Mouse (Mus musculus) C2C12 (cell line): ENCODE measurements around the gene Slc4a3. TPM values are rescaled to one million over a fixed set of nuclear protein-coding genes. Genes with fewer than 3 reads are reported as not detected.

Experiments
- H3K27me3 ChIP-seq: one replicate; pipeline ENCODE4 v1.6.1; 2011; ENCODE audit not compliant: control insufficient read depth, insufficient read depth, insufficient read length
- H3K36me3 ChIP-seq: one replicate; pipeline ENCODE4 v1.6.1; 2011; ENCODE audit not compliant: control insufficient read depth, insufficient read depth
- H3K4me3 ChIP-seq: one replicate; pipeline ENCODE4 v1.5.1; 2011; ENCODE audit warnings: mild to moderate bottlenecking, control low read depth; ENCODE audit not compliant: poor library complexity, insufficient read depth, severe bottlenecking
- H3K79me2 ChIP-seq: one replicate; pipeline ENCODE4 v1.6.1; 2011; ENCODE audit not compliant: control insufficient read depth, insufficient read depth
- H3K79me3 ChIP-seq: one replicate; pipeline ENCODE4 v1.6.1; 2011; ENCODE audit warnings: low read depth, control low read depth
- H3ac ChIP-seq: one replicate; pipeline ENCODE3; 2011; ENCODE audit warnings: low read depth; ENCODE audit not compliant: control insufficient read depth, insufficient read length
- CEBPB ChIP-seq: IDR thresholded peaks from one replicate; pipeline ENCODE4 v1.6.1; 2011; ENCODE audit warnings: low read depth, mild to moderate bottlenecking, control low read depth, moderate library complexity
- CTCF ChIP-seq: IDR thresholded peaks from one replicate; pipeline ENCODE4 v1.5.1; 2011; ENCODE audit not compliant: control insufficient read depth, insufficient read depth, insufficient read length
- FOSL1 ChIP-seq: IDR thresholded peaks from one replicate; pipeline ENCODE4 v1.8.0; 2011; ENCODE audit warnings: mild to moderate bottlenecking, low read length; ENCODE audit not compliant: poor library complexity, insufficient read depth, severe bottlenecking
- MAX ChIP-seq: IDR thresholded peaks from one replicate; pipeline ENCODE4 v1.6.1; 2011; ENCODE audit warnings: mild to moderate bottlenecking, control low read depth
- MYOD1 ChIP-seq: IDR thresholded peaks from one replicate; pipeline ENCODE4 v1.6.1; 2011; ENCODE audit warnings: low read depth; ENCODE audit not compliant: control insufficient read depth, insufficient read length
- MYOG ChIP-seq: IDR thresholded peaks from one replicate; pipeline ENCODE4 v1.6.1; 2011; ENCODE audit not compliant: control insufficient read depth, insufficient read length; ENCODE audit errors: extremely low read depth
- USF1 ChIP-seq: IDR thresholded peaks from one replicate; pipeline ENCODE4 v1.6.1; 2011; ENCODE audit warnings: low read depth, mild to moderate bottlenecking, control low read depth, moderate library complexity
- polyA plus RNA-seq: library from polyadenylated mRNA; unstranded; fragments of >200 nt; fragmentation: generic; extraction: Trizol; gene quantifications from one replicate; pipeline ENCODE4 v1.2.1, GENCODE M21; 2012; ENCODE audit warnings: missing spikeins

Slc4a3 gene
- polyA plus RNA-seq, 1 experiment: 3.1 TPM

DNA sequence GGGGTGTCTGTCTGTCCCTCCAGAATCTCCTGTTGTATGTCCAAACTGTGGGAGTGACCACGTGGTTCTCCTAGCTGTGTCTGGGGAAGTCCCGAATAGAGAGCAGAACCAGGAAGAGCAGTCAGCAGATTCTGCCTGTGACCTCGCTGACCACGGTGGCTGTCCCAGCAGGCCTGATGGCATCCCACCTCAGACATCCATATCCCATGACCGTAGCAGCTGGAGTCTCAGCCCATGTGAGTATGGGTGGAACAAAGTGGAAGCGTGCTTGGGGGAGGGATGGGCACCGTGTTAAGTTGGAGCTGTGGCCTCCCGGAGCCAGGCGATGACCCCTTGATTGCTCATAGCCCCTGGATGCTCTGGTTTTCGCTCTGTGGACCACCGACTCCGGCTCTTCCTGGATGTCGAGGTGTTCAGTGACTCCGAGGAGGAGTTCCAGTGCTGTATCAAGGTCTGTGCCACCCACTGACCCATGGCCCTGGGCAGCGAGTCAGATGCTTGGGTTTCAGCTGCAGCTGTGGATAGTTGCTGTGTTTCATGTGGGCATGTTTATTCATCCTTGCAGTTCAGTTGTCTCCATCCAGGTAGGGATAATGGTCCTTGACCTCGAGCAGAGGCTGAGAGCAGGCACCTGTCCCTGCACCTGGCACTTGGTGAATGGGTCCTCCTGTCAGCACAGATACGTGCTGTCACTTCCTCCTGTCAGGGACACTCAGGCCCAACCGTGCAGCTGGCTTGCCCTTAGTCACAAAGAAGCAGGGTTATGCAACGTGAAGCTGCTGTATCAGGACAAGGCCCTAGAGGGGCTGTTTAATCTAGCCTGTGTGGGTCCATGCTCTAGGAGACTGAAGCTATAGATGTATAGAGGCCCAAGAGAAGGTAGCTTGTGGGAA lies 13.5 kb upstream of the Slc4a3 start:
- no peak overlapping the region for H3ac ChIP-seq
- H3K79me3 ChIP-seq: no peaks in the 10 kb centered on the region
- TF ChIP-seq CTCF: no peak
- TF ChIP-seq MAX: no peak
- no peak for TF ChIP-seq USF1
- no peak for TF ChIP-seq CEBPB
- TF ChIP-seq MYOG: no peak
- no peak for TF ChIP-seq MYOD1
- no peak for TF ChIP-seq FOSL1
- H3K36me3 ChIP-seq: peaks cover 4% of the 10 kb centered on the region
- no peaks in the 10 kb centered on the region for H3K27me3 ChIP-seq
- H3K4me3 ChIP-seq: no peak overlapping the region
- H3K79me2 ChIP-seq: no peaks in the 10 kb centered on the region

DNA sequence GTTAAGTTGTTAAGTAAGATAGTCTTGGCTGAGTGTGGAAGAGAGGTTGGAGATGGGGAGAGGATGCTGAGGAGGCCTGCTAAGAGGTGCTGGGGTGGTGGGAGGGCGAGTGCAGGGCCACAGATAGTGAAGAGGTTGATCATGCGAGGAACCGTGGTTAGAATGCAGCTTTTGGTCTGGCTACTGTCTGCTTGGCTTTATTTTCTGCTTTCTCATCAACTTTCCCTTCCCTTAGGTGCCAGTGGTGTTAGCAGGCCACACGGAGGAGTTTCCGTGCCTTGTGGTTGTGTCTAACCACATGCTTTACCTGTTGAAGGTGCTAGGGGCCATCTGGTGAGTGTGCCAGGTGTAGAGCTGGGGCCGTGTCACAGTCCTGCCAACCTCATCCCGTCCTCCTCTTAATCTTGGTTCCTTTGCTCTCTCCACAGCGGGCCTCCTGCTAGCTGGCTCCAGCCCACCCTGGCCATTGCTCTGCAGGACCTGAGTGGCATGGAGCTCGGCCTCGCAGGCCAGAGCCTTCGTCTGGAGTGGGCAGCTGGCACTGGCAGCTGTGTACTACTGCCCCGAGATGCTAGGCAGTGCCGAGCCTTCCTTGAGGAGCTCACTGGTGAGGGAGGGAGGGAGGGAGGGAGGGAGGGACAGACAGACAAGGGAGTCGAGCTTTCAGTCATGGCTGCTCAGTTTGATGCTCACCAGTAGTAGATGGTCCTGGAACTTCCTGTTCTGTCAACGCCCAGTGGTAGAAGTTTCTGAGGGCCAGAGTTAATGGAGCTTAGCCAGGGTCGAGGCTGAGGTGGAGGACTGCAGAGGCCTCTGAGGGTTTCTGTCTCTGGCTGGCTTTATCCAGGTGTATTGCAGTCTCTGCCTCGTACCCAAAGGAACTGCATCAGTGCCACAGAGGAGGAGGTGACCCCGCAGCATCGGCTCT lies 12.5 kb upstream of the Slc4a3 start:
- peaks cover 7% of the 10 kb centered on the region for H3K36me3 ChIP-seq
- H3K4me3 ChIP-seq: no peak overlapping the region
- H3ac ChIP-seq: no peak overlapping the region
- H3K79me2 ChIP-seq: no peaks in the 10 kb centered on the region
- no peak for TF ChIP-seq CEBPB
- no peak for TF ChIP-seq FOSL1
- no peaks in the 10 kb centered on the region for H3K27me3 ChIP-seq
- no peaks in the 10 kb centered on the region for H3K79me3 ChIP-seq

DNA sequence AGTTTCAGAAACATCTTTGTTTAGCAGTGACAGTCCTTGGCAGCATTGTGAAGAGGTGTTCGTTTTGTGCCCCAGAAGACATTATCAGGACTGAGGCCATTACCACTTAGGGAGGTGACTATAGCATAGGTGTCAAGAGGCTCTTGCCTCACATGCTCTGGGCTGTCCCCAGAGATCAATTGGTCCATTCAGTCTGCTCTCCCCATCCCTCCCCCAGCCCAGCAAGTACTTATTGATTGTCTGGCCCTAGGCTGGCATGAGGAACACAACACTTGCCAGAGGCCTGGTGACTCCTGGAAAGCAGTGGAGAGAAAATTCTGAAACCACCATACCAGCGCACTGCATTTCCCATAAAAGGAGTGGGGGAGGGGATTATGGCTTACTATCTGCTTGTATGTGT lies 8.5 kb upstream of the Slc4a3 start:
- Histone ChIP-seq H3K4me3 (no peak overlapping the region), H3K27me3 (no peaks in the 10 kb centered on the region), H3ac (no peak overlapping the region), H3K79me3 (no peaks in the 10 kb centered on the region), H3K36me3 (peaks cover 7% of the 10 kb centered on the region), H3K79me2 (no peaks in the 10 kb centered on the region)
- no peak for TF ChIP-seq MAX
- TF ChIP-seq CTCF: no peak
- TF ChIP-seq MYOG: no peak
- no peak for TF ChIP-seq FOSL1

GRCm38 (mm10) chr1:75538597-75539190 lies 7.4 kb upstream of the Slc4a3 start:
- no peaks in the 10 kb centered on the region for H3K79me2 ChIP-seq
- H3K36me3 ChIP-seq: peaks cover 7% of the 10 kb centered on the region
- TF ChIP-seq MYOD1 (no peak), CEBPB (no peak), MYOG (no peak), MAX (no peak), CTCF (no peak), FOSL1 (no peak), USF1 (no peak)
- H3ac ChIP-seq: no peak overlapping the region
- no peaks in the 10 kb centered on the region for H3K79me3 ChIP-seq
- no peak overlapping the region for H3K4me3 ChIP-seq
- H3K27me3 ChIP-seq: no peaks in the 10 kb centered on the region

DNA sequence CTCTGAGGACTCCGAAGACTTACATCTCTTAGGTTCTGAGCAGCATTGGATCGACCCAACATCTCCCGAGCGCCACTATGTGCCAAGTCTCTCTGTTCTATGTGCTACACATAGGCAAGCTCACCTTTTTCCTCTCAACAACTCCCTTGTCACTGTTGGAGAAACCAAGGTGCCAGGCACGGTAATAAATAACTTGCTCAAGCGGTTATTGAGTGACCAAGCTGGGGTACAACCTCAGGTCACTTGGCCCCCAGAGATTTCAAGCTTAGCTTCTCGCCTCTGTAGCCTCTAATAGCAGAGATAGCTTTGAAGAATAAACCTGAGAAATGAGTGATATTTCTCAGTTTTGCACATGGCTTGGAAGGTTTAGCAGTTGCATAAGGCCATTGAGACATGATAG lies 4.6 kb upstream of the Slc4a3 start:
- Histone ChIP-seq H3K79me2 (no peaks in the 10 kb centered on the region), H3K4me3 (no peak overlapping the region), H3K79me3 (no peaks in the 10 kb centered on the region), H3ac (no peak overlapping the region), H3K27me3 (no peaks in the 10 kb centered on the region), H3K36me3 (peaks cover 7% of the 10 kb centered on the region)
- TF ChIP-seq CTCF: no peak
- TF ChIP-seq FOSL1: no peak
- TF ChIP-seq MYOG: no peak
- TF ChIP-seq CEBPB: no peak
- TF ChIP-seq USF1: no peak
- TF ChIP-seq MYOD1: no peak
- no peak for TF ChIP-seq MAX
